Mouse (Mus musculus) activated CD4-positive, CD25-positive, alpha-beta regulatory T cell (primary cell): Measurements from ENCODE around the gene Serpinb9b. TPM values are rescaled to one million over a fixed set of nuclear protein-coding genes. Genes with fewer than 3 reads are reported as not detected.

Experiments
- polyA plus RNA-seq, 2 experiments: library from polyadenylated mRNA; unstranded; fragments of 100-300 nt; shearing (Covaris generic); gene quantifications; one replicate each; pipeline ENCODE4 v1.2.1; 2017

Serpinb9b gene
- not detected for polyA plus RNA-seq

GRCm38 (mm10) chr13:33027244-33027643 lies at the start of gene Serpinb9b:
TSS of gene Serpinb9b (plus strand) at chr13:33027416.

GRCm38 (mm10) chr13:33002950-33003349 lies 24.3 kb upstream of the Serpinb9b start, which contains the start of gene Serpinb9:
TSS of gene Serpinb9 (plus strand) at chr13:33003250.

DNA sequence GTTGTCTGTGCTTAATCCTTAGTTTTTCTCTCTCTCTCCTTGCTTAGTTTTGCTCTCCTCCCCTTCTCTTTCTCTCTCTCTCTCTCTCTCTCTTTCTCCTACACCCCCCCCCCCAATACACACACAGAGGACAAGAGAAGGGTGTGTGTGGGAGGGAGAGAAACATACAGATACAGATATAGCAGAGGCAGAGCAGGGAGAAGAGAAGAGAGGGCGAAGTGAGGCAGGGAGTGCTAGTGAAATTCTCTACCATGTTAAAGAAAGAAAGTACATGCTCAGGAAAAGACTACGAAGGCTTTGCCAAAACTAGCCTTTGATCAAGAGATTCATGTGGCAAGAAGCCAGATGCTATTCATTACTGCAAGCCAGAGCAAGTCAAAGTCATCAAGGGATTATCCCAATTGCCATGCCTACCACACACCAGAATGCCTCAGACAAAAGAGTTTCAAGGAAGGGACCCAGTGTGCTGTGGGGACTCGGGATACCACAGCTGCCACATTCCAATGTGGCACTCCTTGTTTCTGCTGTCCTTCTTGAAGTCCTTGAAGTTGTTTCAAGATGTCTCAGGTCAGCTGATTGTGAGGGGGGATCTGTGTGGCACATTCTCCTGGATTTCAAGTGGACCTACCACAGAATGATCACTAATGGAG lies 51.0 kb downstream of the Serpinb9b start, which contains the start of gene Serpinb1b:
Gene Serpinb1b (plus strand): TSS at position 520 of the 650 bp plus-strand sequence.

Other genes starting within 250 kb of the Serpinb9b start
- gene Mylk4, start 243.5 kb upstream of the Serpinb9b start, polyA plus RNA-seq, result under 1 TPM in 1 of 2 experiments, not detected in 1; 0.21 TPM
- gene Wrnip1, start 225.4 kb upstream of the Serpinb9b start, polyA plus RNA-seq, result 10 to 100 TPM; 45.9 to 81.8 TPM
- 1 to 10 TPM in 1 of 2 experiments, not detected in 1; 1.9 TPM for gene D930007J09Rik, start 224.6 kb upstream of the Serpinb9b start, polyA plus RNA-seq
- gene Serpinb1a, start 176.2 kb upstream of the Serpinb9b start, polyA plus RNA-seq, result 1 to 10 TPM; 3.1 to 6.0 TPM
- not detected for gene Serpinb1c, start 129.2 kb upstream of the Serpinb9b start, polyA plus RNA-seq
- gene Serpinb6b, start 62.2 kb upstream of the Serpinb9b start, polyA plus RNA-seq, result 10 to 100 TPM; 15.8 to 20.9 TPM
- 10 to 100 TPM; 19.9 TPM for gene Serpinb9, start 24.2 kb upstream of the Serpinb9b start, polyA plus RNA-seq
- not detected for gene Serpinb1b, start 51.2 kb downstream of the Serpinb9b start, polyA plus RNA-seq
- gene Serpinb9c, start 132.3 kb downstream of the Serpinb9b start, polyA plus RNA-seq, result not detected
- under 1 TPM in 1 of 2 experiments, not detected in 1; 0.21 TPM for gene Serpinb9d, start 165.5 kb downstream of the Serpinb9b start, polyA plus RNA-seq
- gene Serpinb9e, start 222.2 kb downstream of the Serpinb9b start, polyA plus RNA-seq, result not detected